Mouse (Mus musculus): ENCODE data around the gene Hoxb3. TPM values are rescaled to one million over a fixed set of nuclear protein-coding genes. Genes with fewer than 3 reads are reported as not detected.

Gene Hoxb3
- polyA plus RNA-seq, 1 experiment from 2014 or later, result 3.6 TPM

GRCm38 (mm10) chr11:96285771-96286738 is 37.1 kb upstream of the Hoxb3 start, which contains the start of gene Hoxb7:
TSS of gene Hoxb7 (plus strand) at chr11:96286623.
- H3K9me3 ChIP-seq (ENCODE audit: control insufficient read depth, low read depth, low read length), result no peaks in the 10 kb centered on the region
- peak within 1 kb of the TSS; percentile 51 for H3K4me2 ChIP-seq (replicated peaks; ENCODE audit: low read depth, low read length)
- H3K36me3 ChIP-seq (ENCODE audit: control insufficient read depth, insufficient read depth, low read length), result no peaks in the 10 kb centered on the region
- H3K27me3 ChIP-seq (ENCODE audit: control insufficient read depth, insufficient read depth, low read length), result peaks cover 25% of the 10 kb centered on the region
- peak within 1 kb of the TSS; percentile 43 for H3K4me3 ChIP-seq (ENCODE audit: low read depth, low read length)
- H3K4me1 ChIP-seq (ENCODE audit: control insufficient read depth, insufficient read depth, low read length), result 0 out of 2 replicates have a peak, but pooled peaks cover 4% of the 10 kb centered on the region
- H3K27ac ChIP-seq (ENCODE audit: low read length), result peak within 1 kb of the TSS; percentile 89
- peak within 1 kb of the TSS; percentile 61 for H3K9ac ChIP-seq (replicated peaks; ENCODE audit: low read depth, low read length)
- no peak for ATAC-seq (ENCODE audit: insufficient number of reproducible peaks, insufficient read depth, low FRiP score, low read depth)
- WGBS, result 1% methylated on average over 43 of the region's 43 CpGs

GRCm38 (mm10) chr11:96286739-96287385 is 36.3 kb upstream of the Hoxb3 start:
- H3K9me3 ChIP-seq (ENCODE audit: control insufficient read depth, low read depth, low read length), result no peaks in the 10 kb centered on the region
- no peaks in the 10 kb centered on the region for H3K36me3 ChIP-seq (ENCODE audit: control insufficient read depth, insufficient read depth, low read length)
- H3K4me3 ChIP-seq (ENCODE audit: low read depth, low read length), result peak overlapping the region; percentile 43
- H3K27me3 ChIP-seq (ENCODE audit: control insufficient read depth, insufficient read depth, low read length), result peaks cover 28% of the 10 kb centered on the region
- 0 out of 2 replicates have a peak, but pooled peaks cover 4% of the 10 kb centered on the region for H3K4me1 ChIP-seq (ENCODE audit: control insufficient read depth, insufficient read depth, low read length)
- peak overlapping the region; percentile 89 for H3K27ac ChIP-seq (ENCODE audit: low read length)
- WGBS, result 1% methylated on average over 55 of the region's 55 CpGs
- ATAC-seq (ENCODE audit: insufficient number of reproducible peaks, insufficient read depth, low FRiP score, low read depth), result no peak
- peak overlapping the region; percentile 51 for H3K4me2 ChIP-seq (replicated peaks; ENCODE audit: low read depth, low read length)
- H3K9ac ChIP-seq (replicated peaks; ENCODE audit: low read depth, low read length), result peak overlapping the region; percentile 61

- WGBS, result 4% methylated on average over 9 of the region's 9 CpGs
- peak overlapping the region; percentile 43 for H3K4me3 ChIP-seq (ENCODE audit: low read depth, low read length)
- peak overlapping the region; percentile 51 for H3K4me2 ChIP-seq (replicated peaks; ENCODE audit: low read depth, low read length)
- H3K36me3 ChIP-seq (ENCODE audit: control insufficient read depth, insufficient read depth, low read length), result no peaks in the 10 kb centered on the region
- H3K27ac ChIP-seq (ENCODE audit: low read length), result peak overlapping the region; percentile 89
- ATAC-seq (ENCODE audit: insufficient number of reproducible peaks, insufficient read depth, low FRiP score, low read depth), result no peak
- no peaks in the 10 kb centered on the region for H3K9me3 ChIP-seq (ENCODE audit: control insufficient read depth, low read depth, low read length)
- peak overlapping the region; percentile 61 for H3K9ac ChIP-seq (replicated peaks; ENCODE audit: low read depth, low read length)
- peaks cover 27% of the 10 kb centered on the region for H3K27me3 ChIP-seq (ENCODE audit: control insufficient read depth, insufficient read depth, low read length)
- H3K4me1 ChIP-seq (ENCODE audit: control insufficient read depth, insufficient read depth, low read length), result 0 out of 2 replicates have a peak, but pooled peaks cover 4% of the 10 kb centered on the region
These were observed 35.7 kb upstream of the Hoxb3 start for GRCm38 (mm10) chr11:96287411-96287810.

- Histone ChIP-seq H3K4me1 (ENCODE audit: control insufficient read depth, insufficient read depth, low read length) (0 out of 2 replicates have a peak, but pooled peaks cover 4% of the 10 kb centered on the region), H3K9ac (replicated peaks; ENCODE audit: low read depth, low read length) (no peak overlapping the region), H3K27ac (ENCODE audit: low read length) (no peak overlapping the region), H3K9me3 (ENCODE audit: control insufficient read depth, low read depth, low read length) (no peaks in the 10 kb centered on the region), H3K36me3 (ENCODE audit: control insufficient read depth, insufficient read depth, low read length) (no peaks in the 10 kb centered on the region), H3K27me3 (ENCODE audit: control insufficient read depth, insufficient read depth, low read length) (peaks cover 36% of the 10 kb centered on the region), H3K4me3 (ENCODE audit: low read depth, low read length) (no peak overlapping the region), H3K4me2 (replicated peaks; ENCODE audit: low read depth, low read length) (peak overlapping the region; percentile 51; the same call in 1 of the 2 replicates)
- 47% methylated on average over 1 of the region's 1 CpGs for WGBS
- ATAC-seq (ENCODE audit: insufficient number of reproducible peaks, insufficient read depth, low FRiP score, low read depth), result no peak
These were observed 34.5 kb upstream of the Hoxb3 start for GRCm38 (mm10) chr11:96288455-96289221.

GRCm38 (mm10) chr11:96289293-96289692 is 33.8 kb upstream of the Hoxb3 start:
- Histone ChIP-seq H3K9me3 (ENCODE audit: control insufficient read depth, low read depth, low read length) (no peaks in the 10 kb centered on the region), H3K36me3 (ENCODE audit: control insufficient read depth, insufficient read depth, low read length) (no peaks in the 10 kb centered on the region), H3K4me2 (replicated peaks; ENCODE audit: low read depth, low read length) (no peak overlapping the region), H3K4me1 (ENCODE audit: control insufficient read depth, insufficient read depth, low read length) (0 out of 2 replicates have a peak, but pooled peaks cover 4% of the 10 kb centered on the region), H3K9ac (replicated peaks; ENCODE audit: low read depth, low read length) (no peak overlapping the region), H3K4me3 (ENCODE audit: low read depth, low read length) (no peak overlapping the region), H3K27me3 (ENCODE audit: control insufficient read depth, insufficient read depth, low read length) (peaks cover 38% of the 10 kb centered on the region), H3K27ac (ENCODE audit: low read length) (no peak overlapping the region)
- WGBS, result 22% methylated on average over 21 of the region's 21 CpGs
- ATAC-seq (ENCODE audit: insufficient number of reproducible peaks, insufficient read depth, low FRiP score, low read depth), result no peak

- no peak for ATAC-seq (ENCODE audit: insufficient number of reproducible peaks, insufficient read depth, low FRiP score, low read depth)
- Histone ChIP-seq H3K4me3 (ENCODE audit: low read depth, low read length) (no peak overlapping the region), H3K36me3 (ENCODE audit: control insufficient read depth, insufficient read depth, low read length) (no peaks in the 10 kb centered on the region), H3K4me1 (ENCODE audit: control insufficient read depth, insufficient read depth, low read length) (0 out of 2 replicates have a peak, but pooled peaks cover 4% of the 10 kb centered on the region), H3K9me3 (ENCODE audit: control insufficient read depth, low read depth, low read length) (no peaks in the 10 kb centered on the region), H3K4me2 (replicated peaks; ENCODE audit: low read depth, low read length) (no peak overlapping the region), H3K27me3 (ENCODE audit: control insufficient read depth, insufficient read depth, low read length) (peaks cover 38% of the 10 kb centered on the region), H3K9ac (replicated peaks; ENCODE audit: low read depth, low read length) (no peak overlapping the region), H3K27ac (ENCODE audit: low read length) (no peak overlapping the region)
- 32% methylated on average over 6 of the region's 6 CpGs for WGBS
These were observed 33.3 kb upstream of the Hoxb3 start for GRCm38 (mm10) chr11:96289837-96290236.

- H3K9me3 ChIP-seq (ENCODE audit: control insufficient read depth, low read depth, low read length), result no peaks in the 10 kb centered on the region
- no peak overlapping the region for H3K4me2 ChIP-seq (replicated peaks; ENCODE audit: low read depth, low read length)
- ATAC-seq (ENCODE audit: insufficient number of reproducible peaks, insufficient read depth, low FRiP score, low read depth), result no peak
- no peak overlapping the region for H3K4me3 ChIP-seq (ENCODE audit: low read depth, low read length)
- no peaks in the 10 kb centered on the region for H3K36me3 ChIP-seq (ENCODE audit: control insufficient read depth, insufficient read depth, low read length)
- H3K27ac ChIP-seq (ENCODE audit: low read length), result peak overlapping the region; percentile 82; the same call in 1 of the 2 replicates
- H3K9ac ChIP-seq (replicated peaks; ENCODE audit: low read depth, low read length), result no peak overlapping the region
- 26% methylated on average over 17 of the region's 17 CpGs for WGBS
- peaks cover 38% of the 10 kb centered on the region for H3K27me3 ChIP-seq (ENCODE audit: control insufficient read depth, insufficient read depth, low read length)
- peaks cover 8% of the 10 kb centered on the region; the same call in 1 of the 2 replicates for H3K4me1 ChIP-seq (ENCODE audit: control insufficient read depth, insufficient read depth, low read length)
These were observed 32.3 kb upstream of the Hoxb3 start for GRCm38 (mm10) chr11:96290705-96291355.

All from stomach, embryonic 14.5 days (tissue).